Mouse (Mus musculus) C2C12 (cell line): ENCODE data around the gene Msl3l2.

Experiments
- CTCF ChIP-seq: IDR thresholded peaks from one replicate; pipeline ENCODE4 v1.5.1; 2011; ENCODE audit not compliant: control insufficient read depth, insufficient read depth, insufficient read length
- MAX ChIP-seq: IDR thresholded peaks from one replicate; pipeline ENCODE4 v1.6.1; 2011; ENCODE audit warnings: mild to moderate bottlenecking, control low read depth
- MYOD1 ChIP-seq: IDR thresholded peaks from one replicate; pipeline ENCODE4 v1.6.1; 2011; ENCODE audit warnings: low read depth; ENCODE audit not compliant: control insufficient read depth, insufficient read length
- MYOG ChIP-seq: IDR thresholded peaks from one replicate; pipeline ENCODE4 v1.6.1; 2011; ENCODE audit not compliant: control insufficient read depth, insufficient read length; ENCODE audit errors: extremely low read depth
- USF1 ChIP-seq: IDR thresholded peaks from one replicate; pipeline ENCODE4 v1.6.1; 2011; ENCODE audit warnings: low read depth, mild to moderate bottlenecking, control low read depth, moderate library complexity

GRCm38 (mm10) chr10:56129642-56130041 lies 22.9 kb downstream of the Msl3l2 start:
- no peak for TF ChIP-seq CTCF
- no peak for TF ChIP-seq MYOD1
- no peak for TF ChIP-seq USF1
- TF ChIP-seq MYOG = no peak
- no peak for TF ChIP-seq MAX
